Comparison of ENCODE assay signal across 25 mouse cellular contexts in the genomic region with DNA sequence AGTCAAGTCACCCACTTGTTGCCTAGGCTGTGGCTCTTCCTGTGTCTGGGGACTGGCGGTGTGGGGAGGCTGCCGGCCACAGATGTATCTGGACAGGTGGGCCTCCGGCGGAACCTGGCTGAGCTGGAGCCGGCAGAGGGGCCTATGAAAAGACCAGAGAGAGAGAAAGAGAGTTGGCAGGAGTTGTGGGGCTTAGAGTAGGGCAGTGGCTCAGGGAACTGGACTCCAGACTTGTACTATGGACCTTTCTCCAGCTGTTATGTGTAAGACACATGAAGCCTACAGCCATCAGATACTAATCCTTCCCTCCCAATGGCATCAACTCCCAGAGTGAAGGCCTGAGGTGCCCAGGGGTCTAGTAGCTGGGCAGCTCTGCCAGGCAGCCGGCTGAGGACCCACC. TPM values are rescaled to one million over a fixed set of nuclear protein-coding genes. Genes with fewer than 3 reads are reported as not detected.
A peak's percentile ranks its signal among the peaks of the same experiment; 100 is the strongest.
DNase-seq lines count a peak whose midpoint lies in the region; ATAC-seq and TF ChIP-seq lines count a peak whose summit lies in the region.
"Had no signal": no experiment of that assay in that cellular context is flagged by ENCODE, and none has a peak within 500 bp of the region (broad histone marks: within the 10 kb centered on the region; RNA-seq: fewer than 3 reads in every experiment).

No protein-coding gene starts in this region.

- no peak for ATAC-seq in embryonic facial prominence, embryonic 13.5 days (ENCODE audit: insufficient number of reproducible peaks, insufficient read depth, low FRiP score, low TSS enrichment, low read depth)
- ATAC-seq in heart, embryonic 15.5 days (replicated peaks; ENCODE audit: insufficient number of reproducible peaks, insufficient read depth, low FRiP score, low read depth), result no peak
- ATAC-seq in heart, embryonic 11.5 days (replicated peaks; ENCODE audit: insufficient number of reproducible peaks, low FRiP score, low TSS enrichment), result no peak
- ATAC-seq: activated CD4-positive, CD25-positive, alpha-beta regulatory T cell, adult 4 months; forebrain, embryonic 16.5 days; midbrain, embryonic 16.5 days had no signal

- TF ChIP-seq POLR2A in kidney, adult 2 months (IDR thresholded peaks at IDR 0.05; ENCODE audit: low read depth, low read length), result no peak

- 0 out of 2 replicates have a peak overlapping the region, but pooled peaks have one; percentile 52 for H3K9ac ChIP-seq in embryonic facial prominence, embryonic 13.5 days
- no peak overlapping the region for H3K9ac ChIP-seq in heart, embryonic 15.5 days
- H3K9ac ChIP-seq in heart, embryonic 11.5 days (ENCODE audit: low read depth, low read length), result no peak overlapping the region
- H3K9ac ChIP-seq: hindbrain, embryonic 15.5 days; lung, embryonic 15.5 days; stomach, embryonic 15.5 days had no signal

- no peaks in the 10 kb centered on the region for H3K36me3 ChIP-seq in embryonic facial prominence, embryonic 13.5 days
- H3K36me3 ChIP-seq in embryonic facial prominence, embryonic 10.5 days (replicated peaks), result no peaks in the 10 kb centered on the region
- H3K36me3 ChIP-seq in heart, embryonic 15.5 days, result no peaks in the 10 kb centered on the region
- no peaks in the 10 kb centered on the region for H3K36me3 ChIP-seq in heart, embryonic 11.5 days (ENCODE audit: control insufficient read depth, insufficient read depth, low read length)
- no peaks in the 10 kb centered on the region for H3K36me3 ChIP-seq in kidney, adult 2 months (ENCODE audit: control insufficient read depth, insufficient read depth, low read length)
- no peaks in the 10 kb centered on the region for H3K36me3 ChIP-seq in limb, embryonic 10.5 days
- H3K36me3 ChIP-seq: lung, embryonic 15.5 days; stomach, embryonic 15.5 days had no signal

- no peak overlapping the region for H3K4me2 ChIP-seq in embryonic facial prominence, embryonic 13.5 days
- H3K4me2 ChIP-seq in heart, embryonic 15.5 days, result no peak overlapping the region
- H3K4me2 ChIP-seq in heart, embryonic 11.5 days, result no peak overlapping the region
- H3K4me2 ChIP-seq: hindbrain, embryonic 15.5 days; lung, embryonic 15.5 days; midbrain, embryonic 11.5 days; stomach, embryonic 15.5 days had no signal

- DNase-seq in embryonic facial prominence, embryonic 10.5 days (ENCODE audit: low spot score), result no peak
- peak; percentile 51 for DNase-seq in kidney, adult 2 months
- DNase-seq in kidney, postnatal 14 days, result no peak
- no peak for DNase-seq in limb, embryonic 10.5 days (ENCODE audit: low spot score)
- no peak for DNase-seq in cerebellum, postnatal 10 days
- DNase-seq: adrenal gland, adult 2 months; adrenal gland, postnatal 36 days; cerebellum, adult 2 months; cerebellum, postnatal 25 days; gastrocnemius, postnatal 14 days; heart, adult 11 months; liver; lung, postnatal 36 days; right cerebral cortex, postnatal 25 days had no signal

- H3K4me3 ChIP-seq in embryonic facial prominence, embryonic 13.5 days, result no peak overlapping the region
- no peak overlapping the region for H3K4me3 ChIP-seq in embryonic facial prominence, embryonic 10.5 days
- no peak overlapping the region for H3K4me3 ChIP-seq in heart, embryonic 15.5 days
- H3K4me3 ChIP-seq in heart, embryonic 11.5 days (ENCODE audit: low read depth, low read length), result no peak overlapping the region
- H3K4me3 ChIP-seq in kidney, adult 2 months (ENCODE audit: insufficient read depth, low read depth, low read length), result no peak overlapping the region
- no peak overlapping the region for H3K4me3 ChIP-seq in limb, embryonic 10.5 days
- H3K4me3 ChIP-seq: hindbrain, embryonic 15.5 days; lung, embryonic 15.5 days; stomach, embryonic 15.5 days had no signal

- H3K9me3 ChIP-seq in embryonic facial prominence, embryonic 13.5 days, result no peaks in the 10 kb centered on the region
- H3K9me3 ChIP-seq in embryonic facial prominence, embryonic 10.5 days, result no peaks in the 10 kb centered on the region
- no peaks in the 10 kb centered on the region for H3K9me3 ChIP-seq in heart, embryonic 15.5 days (replicated peaks)
- no peaks in the 10 kb centered on the region for H3K9me3 ChIP-seq in heart, embryonic 11.5 days (replicated peaks; ENCODE audit: control insufficient read depth, low read length)
- H3K9me3 ChIP-seq in limb, embryonic 10.5 days (replicated peaks), result no peaks in the 10 kb centered on the region
- H3K9me3 ChIP-seq: hindbrain, embryonic 15.5 days; lung, embryonic 15.5 days; stomach, embryonic 15.5 days had no signal

- H3K27me3 ChIP-seq in embryonic facial prominence, embryonic 13.5 days, result no peaks in the 10 kb centered on the region
- no peaks in the 10 kb centered on the region for H3K27me3 ChIP-seq in embryonic facial prominence, embryonic 10.5 days (replicated peaks; ENCODE audit: low read depth, poor library complexity, severe bottlenecking)
- H3K27me3 ChIP-seq in heart, embryonic 15.5 days, result no peaks in the 10 kb centered on the region
- no peaks in the 10 kb centered on the region for H3K27me3 ChIP-seq in heart, embryonic 11.5 days (ENCODE audit: control insufficient read depth, insufficient read depth, low read length)
- H3K27me3 ChIP-seq in kidney, adult 2 months (replicated peaks; ENCODE audit: control insufficient read depth, insufficient read depth, low read length), result no peaks in the 10 kb centered on the region
- H3K27me3 ChIP-seq in limb, embryonic 10.5 days (ENCODE audit: low read depth, poor library complexity, severe bottlenecking), result no peaks in the 10 kb centered on the region
- H3K27me3 ChIP-seq: CH12.LX; hindbrain, embryonic 15.5 days; lung, embryonic 15.5 days; stomach, embryonic 15.5 days had no signal

- WGBS in embryonic facial prominence, embryonic 13.5 days, result 81% methylated on average over 6 of the region's 6 CpGs
- WGBS in embryonic facial prominence, embryonic 10.5 days, result 89% methylated on average over 6 of the region's 6 CpGs
- 85% methylated on average over 6 of the region's 6 CpGs for WGBS in heart, embryonic 15.5 days
- 84% methylated on average over 6 of the region's 6 CpGs for WGBS in heart, embryonic 11.5 days (ENCODE audit: insufficient replicate concordance)
- 72% methylated on average over 6 of the region's 6 CpGs for WGBS in kidney, adult 2 months
- WGBS in limb, embryonic 10.5 days, result 87% methylated on average over 6 of the region's 6 CpGs

- no peak for TF ChIP-seq CTCF in kidney, adult 2 months (conservative IDR thresholded peaks at IDR 0.05; ENCODE audit: insufficient read depth, insufficient read length, low read depth, low read length)

- peaks cover 14% of the 10 kb centered on the region for H3K4me1 ChIP-seq in embryonic facial prominence, embryonic 13.5 days
- peaks cover 13% of the 10 kb centered on the region for H3K4me1 ChIP-seq in embryonic facial prominence, embryonic 10.5 days
- peaks cover 26% of the 10 kb centered on the region for H3K4me1 ChIP-seq in heart, embryonic 15.5 days (replicated peaks)
- peaks cover 14% of the 10 kb centered on the region for H3K4me1 ChIP-seq in heart, embryonic 11.5 days (ENCODE audit: control insufficient read depth, insufficient read depth, low read length)
- H3K4me1 ChIP-seq in kidney, adult 2 months (ENCODE audit: control insufficient read depth, insufficient read depth, low read length), result peaks cover 4% of the 10 kb centered on the region; the same call in 1 of the 2 replicates
- H3K4me1 ChIP-seq in limb, embryonic 10.5 days, result peaks cover 43% of the 10 kb centered on the region
- H3K4me1 ChIP-seq: hindbrain, embryonic 15.5 days; lung, embryonic 15.5 days; stomach, embryonic 15.5 days had no signal

- H3K27ac ChIP-seq in embryonic facial prominence, embryonic 13.5 days, result no peak overlapping the region
- H3K27ac ChIP-seq in embryonic facial prominence, embryonic 10.5 days (replicated peaks), result no peak overlapping the region
- H3K27ac ChIP-seq in heart, embryonic 15.5 days, result peak overlapping the region; percentile 75; the same call in 1 of the 2 replicates
- no peak overlapping the region for H3K27ac ChIP-seq in heart, embryonic 11.5 days (ENCODE audit: low read depth, low read length)
- no peak overlapping the region for H3K27ac ChIP-seq in kidney, adult 2 months (ENCODE audit: insufficient read depth, low read depth, low read length)
- H3K27ac ChIP-seq in limb, embryonic 10.5 days, result peak overlapping the region; percentile 82
- H3K27ac ChIP-seq: hindbrain, embryonic 15.5 days; lung, embryonic 15.5 days; stomach, embryonic 15.5 days had no signal

RNA-seq across cellular contexts. Expression of a gene that starts 27.4 kb away (rescaled TPM):
- polyA plus RNA-seq in embryonic facial prominence, embryonic 13.5 days (2015; fragmentation: Nextera tagmentation; extraction: Ambion mirVana), result 11.2 and 13.5 TPM in 2 replicates
- polyA plus RNA-seq in embryonic facial prominence, embryonic 10.5 days (2016; fragmentation: Nextera tagmentation; extraction: Ambion mirVana), result 5.7 and 10.6 TPM in 2 replicates
- 6.9 and 11.4 TPM in 2 replicates for polyA plus RNA-seq in heart, embryonic 15.5 days (2015; fragmentation: Nextera tagmentation; extraction: Ambion mirVana)
- polyA plus RNA-seq in heart, embryonic 11.5 days (2014; fragmentation: Nextera tagmentation; extraction: Ambion mirVana), result 14.6 and 15.4 TPM in 2 replicates
- polyA plus RNA-seq in kidney, adult 2 months (2012; rRNA removed), result 1.1 and 1.2 TPM in 2 replicates
- 8.6 and 9.4 TPM in 2 replicates for polyA plus RNA-seq in limb, embryonic 10.5 days (2016; fragmentation: Nextera tagmentation; extraction: Ambion mirVana)

RNA-seq across cellular contexts. Expression of a gene that starts 57.0 kb away (rescaled TPM):
- 37.9 and 38.4 TPM in 2 replicates for polyA plus RNA-seq in embryonic facial prominence, embryonic 13.5 days (2015; fragmentation: Nextera tagmentation; extraction: Ambion mirVana)
- 30.1 and 33.8 TPM in 2 replicates for polyA plus RNA-seq in embryonic facial prominence, embryonic 10.5 days (2016; fragmentation: Nextera tagmentation; extraction: Ambion mirVana)
- 59.1 and 77.0 TPM in 2 replicates for polyA plus RNA-seq in heart, embryonic 15.5 days (2015; fragmentation: Nextera tagmentation; extraction: Ambion mirVana)
- 34.3 and 47.8 TPM in 2 replicates for polyA plus RNA-seq in heart, embryonic 11.5 days (2014; fragmentation: Nextera tagmentation; extraction: Ambion mirVana)
- polyA plus RNA-seq in kidney, adult 2 months (2012; rRNA removed), result 90.1 and 93.0 TPM in 2 replicates
- 40.1 and 51.8 TPM in 2 replicates for polyA plus RNA-seq in limb, embryonic 10.5 days (2016; fragmentation: Nextera tagmentation; extraction: Ambion mirVana)

Comparison
In these comparisons a context has a peak if more than half of its experiments do, and no peak if none do; other contexts are left out.
1. H3K27ac ChIP-seq: peak in heart, embryonic 15.5 days (single experiment) and limb, embryonic 10.5 days (single experiment); none in embryonic facial prominence, embryonic 13.5 days (single experiment), embryonic facial prominence, embryonic 10.5 days (single experiment), heart, embryonic 11.5 days (single experiment) and kidney, adult 2 months (single experiment).